Comparison of ENCODE assay signal across 16 mouse cellular contexts in the genomic region with DNA sequence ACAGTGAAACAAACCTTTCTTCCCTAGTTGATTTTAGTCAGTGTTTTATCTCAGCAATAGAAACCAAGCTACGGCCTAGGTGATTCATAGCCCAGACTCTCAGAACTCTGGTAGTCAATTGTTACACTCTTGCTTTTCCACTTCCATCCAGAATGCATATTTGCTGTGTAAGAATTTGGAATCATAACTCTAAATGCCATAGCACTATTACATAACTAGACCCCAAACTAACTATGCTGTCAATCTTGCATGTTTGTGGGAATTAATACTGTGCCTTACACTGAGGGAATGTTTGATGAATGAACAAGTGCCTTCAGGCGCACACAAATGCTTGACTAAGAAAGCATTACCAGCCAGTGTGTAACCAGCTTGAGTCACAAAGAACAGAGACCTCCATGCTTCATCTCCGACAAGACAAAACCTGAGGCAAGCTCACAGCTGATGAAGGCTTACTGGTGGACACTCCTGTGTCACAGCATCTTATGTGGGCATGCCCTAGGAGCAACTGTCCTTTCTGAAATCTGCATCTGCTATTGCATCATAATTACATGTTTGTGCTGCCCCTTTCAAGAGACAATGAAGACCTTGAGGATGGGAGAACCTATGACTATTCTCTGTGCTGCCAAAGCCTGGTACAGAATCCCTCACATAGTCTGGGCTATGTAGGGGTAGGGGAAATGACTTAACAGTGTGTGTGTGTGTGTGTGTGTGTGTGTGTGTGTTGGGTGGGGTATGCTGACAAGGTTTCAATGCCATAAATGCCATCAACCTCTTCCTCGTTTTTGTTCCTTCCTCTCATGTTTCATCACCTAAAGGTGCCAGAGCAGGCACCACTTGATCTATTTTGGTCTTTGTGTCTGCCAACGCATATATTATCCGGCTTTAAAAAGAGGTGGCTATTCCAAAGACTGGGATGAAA. TPM values are rescaled to one million over a fixed set of nuclear protein-coding genes. Genes with fewer than 3 reads are reported as not detected.
DNase-seq lines count a peak whose midpoint lies in the region; ATAC-seq lines count a peak whose summit lies in the region.
"Had no signal": no experiment of that assay in that cellular context is flagged by ENCODE, and none has a peak within 500 bp of the region (broad histone marks: within the 10 kb centered on the region; RNA-seq: fewer than 3 reads in every experiment).

No protein-coding gene starts in this region.

- 0 out of 2 replicates have a peak, but pooled peaks cover 5% of the 10 kb centered on the region for H3K4me1 ChIP-seq in hindbrain, embryonic 13.5 days (replicated peaks)
- no peaks in the 10 kb centered on the region for H3K4me1 ChIP-seq in hindbrain, embryonic 16.5 days (ENCODE audit: control insufficient read depth, insufficient read depth, low read depth, low read length)
- H3K4me1 ChIP-seq: limb, embryonic 15.5 days; neural tube, embryonic 12.5 days had no signal

- no peak overlapping the region for H3K4me2 ChIP-seq in hindbrain, embryonic 13.5 days
- no peak overlapping the region for H3K4me2 ChIP-seq in hindbrain, embryonic 16.5 days (ENCODE audit: low read length)
- H3K4me2 ChIP-seq: limb, embryonic 15.5 days; neural tube, embryonic 12.5 days had no signal

- no peak overlapping the region for H3K4me3 ChIP-seq in hindbrain, embryonic 13.5 days
- H3K4me3 ChIP-seq in hindbrain, embryonic 16.5 days (ENCODE audit: low read length) = no peak overlapping the region
- H3K4me3 ChIP-seq: limb, embryonic 15.5 days; neural tube, embryonic 12.5 days had no signal

- no peak for ATAC-seq in hindbrain, embryonic 13.5 days (ENCODE audit: low FRiP score)
- ATAC-seq in hindbrain, embryonic 16.5 days = no peak

- DNase-seq in frontal cortex, adult 2 months (ENCODE audit: extremely low spot score in 1 of 2, low spot score in 1 of 2) = peak; percentile 24 to 35
- no peak for DNase-seq in frontal cortex, postnatal 25 days (ENCODE audit: low spot score in 2 of 2)
- DNase-seq in right cerebral cortex, adult 18-20 months = peak; percentile 15
- DNase-seq in right cerebral cortex, postnatal 25 days = no peak
- no peak for DNase-seq in gastrocnemius, postnatal 25 days
- DNase-seq in urinary bladder, postnatal 4 days (ENCODE audit: low spot score in 2 of 2) = no peak
- DNase-seq: B cell, adult 2 months; cerebellum, adult 9-11 months; kidney, adult 18-20 months; kidney, postnatal 10 days; lung, postnatal 10 days; thymus, postnatal 36 days had no signal

- H3K27ac ChIP-seq in hindbrain, embryonic 13.5 days = 0 out of 2 replicates have a peak overlapping the region, but pooled peaks have one; percentile 30
- no peak overlapping the region for H3K27ac ChIP-seq in hindbrain, embryonic 16.5 days (ENCODE audit: low read depth, low read length)
- H3K27ac ChIP-seq: limb, embryonic 15.5 days; neural tube, embryonic 12.5 days had no signal

- no peaks in the 10 kb centered on the region for H3K9me3 ChIP-seq in hindbrain, embryonic 13.5 days
- H3K9me3 ChIP-seq in hindbrain, embryonic 16.5 days (ENCODE audit: control insufficient read depth, low read length) = no peaks in the 10 kb centered on the region
- H3K9me3 ChIP-seq: limb, embryonic 15.5 days; neural tube, embryonic 12.5 days had no signal

- no peaks in the 10 kb centered on the region for H3K36me3 ChIP-seq in hindbrain, embryonic 13.5 days
- H3K36me3 ChIP-seq in hindbrain, embryonic 16.5 days (ENCODE audit: control insufficient read depth, insufficient read depth, low read length) = no peaks in the 10 kb centered on the region
- H3K36me3 ChIP-seq: limb, embryonic 15.5 days; neural tube, embryonic 12.5 days had no signal

- H3K27me3 ChIP-seq in hindbrain, embryonic 13.5 days = no peaks in the 10 kb centered on the region
- no peaks in the 10 kb centered on the region for H3K27me3 ChIP-seq in hindbrain, embryonic 16.5 days (replicated peaks; ENCODE audit: control insufficient read depth, insufficient read depth, low read length)
- H3K27me3 ChIP-seq: limb, embryonic 15.5 days; neural tube, embryonic 12.5 days had no signal

- H3K9ac ChIP-seq in hindbrain, embryonic 13.5 days = no peak overlapping the region
- no peak overlapping the region for H3K9ac ChIP-seq in hindbrain, embryonic 16.5 days (ENCODE audit: low read depth, low read length)
- H3K9ac ChIP-seq: limb, embryonic 15.5 days; neural tube, embryonic 12.5 days had no signal

- 77% methylated on average over 6 of the region's 6 CpGs for WGBS in hindbrain, embryonic 13.5 days
- WGBS in hindbrain, embryonic 16.5 days = 71% methylated on average over 6 of the region's 6 CpGs

RNA-seq across cellular contexts. Expression of a gene that starts 27.2 kb away (rescaled TPM):
- polyA plus RNA-seq in frontal cortex, adult 2 months (2012; rRNA removed) = 41.0 and 44.9 TPM in 2 replicates
- polyA plus RNA-seq in hindbrain, embryonic 13.5 days (2015; fragmentation: Nextera tagmentation; extraction: Ambion mirVana) = 12.7 and 12.8 TPM in 2 replicates
- polyA plus RNA-seq in hindbrain, embryonic 16.5 days (2015; fragmentation: Nextera tagmentation; extraction: Ambion mirVana) = 14.9 and 15.6 TPM in 2 replicates
- total RNA-seq in gastrocnemius, postnatal 25 days (2021) = 10 to 100 TPM; 11.3 to 14.9 TPM

Comparison
In these comparisons a context has a peak if more than half of its experiments do, and no peak if none do; other contexts are left out.
1. DNase-seq: peak in frontal cortex, adult 2 months (2 of 2) and right cerebral cortex, adult 18-20 months (single experiment); none in frontal cortex, postnatal 25 days (0 of 2), right cerebral cortex, postnatal 25 days (single experiment), gastrocnemius, postnatal 25 days (single experiment) and urinary bladder, postnatal 4 days (0 of 2).